Mouse (Mus musculus): ENCODE measurements around the gene Fam160b1. TPM values are rescaled to one million over a fixed set of nuclear protein-coding genes. Genes with fewer than 3 reads are reported as not detected.

The Fam160b1 gene
- 15.6 and 20.3 TPM in 2 replicates for polyA plus RNA-seq (2014; fragmentation: Nextera tagmentation; extraction: Ambion mirVana)

DNA sequence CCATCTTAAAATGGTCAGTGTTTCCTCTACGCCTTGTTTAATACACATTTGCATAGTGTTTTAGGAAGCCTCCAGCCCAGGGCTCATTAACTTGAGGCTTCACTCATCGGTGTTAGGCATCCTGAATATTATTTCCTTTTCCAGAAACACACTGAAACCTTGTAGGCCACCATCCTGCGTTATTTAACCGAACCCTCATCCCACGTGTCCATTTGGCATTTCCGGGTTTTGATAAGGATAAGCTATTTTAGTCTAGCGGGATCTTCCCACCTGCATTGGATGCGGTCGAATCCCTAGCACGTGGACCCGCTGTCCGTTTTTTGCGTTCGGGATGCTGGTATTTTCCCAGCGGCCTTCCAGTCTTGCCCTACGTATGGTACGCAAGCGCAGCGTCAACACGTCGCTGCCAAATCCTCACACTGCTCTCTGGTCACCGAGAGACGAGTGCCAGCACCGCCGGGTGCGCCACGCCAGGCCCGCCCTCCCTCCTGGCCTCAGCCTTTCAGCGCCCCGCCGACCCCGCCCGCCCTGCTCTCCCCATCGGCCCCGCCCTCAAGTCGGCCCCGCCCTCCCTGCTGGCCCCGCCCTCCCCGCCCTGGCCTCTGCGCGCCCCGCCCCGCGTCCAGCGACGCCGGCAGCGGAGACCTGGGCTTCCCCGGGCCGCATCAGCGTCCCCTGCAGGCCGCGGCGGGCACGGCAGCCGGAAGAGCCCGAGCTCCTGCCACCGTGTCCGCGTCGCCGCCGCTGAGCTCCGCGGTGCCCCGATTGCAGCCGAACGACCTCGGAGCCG lies at the start of gene Fam160b1:
Gene Fam160b1 (plus strand): TSS at position 340 of the 790 bp plus-strand sequence.
- peak within 1 kb of the TSS; percentile 96 for H3K27ac ChIP-seq (ENCODE audit: low read depth, low read length)
- H3K27me3 ChIP-seq (ENCODE audit: control insufficient read depth, insufficient read depth, low read length): no peaks in the 10 kb centered on the region
- peak within 1 kb of the TSS; percentile 58 for H3K4me2 ChIP-seq (ENCODE audit: low read depth, low read length)
- H3K9me3 ChIP-seq (ENCODE audit: control insufficient read depth, low read length): no peaks in the 10 kb centered on the region
- H3K9ac ChIP-seq (replicated peaks; ENCODE audit: low read depth, low read length): peak within 1 kb of the TSS; percentile 100
- ATAC-seq (ENCODE audit: low read depth): peak; percentile 94
- WGBS: 2% methylated on average over 61 of the region's 70 CpGs
- peaks cover 31% of the 10 kb centered on the region for H3K4me1 ChIP-seq (ENCODE audit: control insufficient read depth, insufficient read depth, low read length)
- peak within 1 kb of the TSS; percentile 98 for H3K4me3 ChIP-seq (ENCODE audit: low read depth, low read length)
- H3K36me3 ChIP-seq (ENCODE audit: control insufficient read depth, insufficient read depth, low read length): no peaks in the 10 kb centered on the region

DNA sequence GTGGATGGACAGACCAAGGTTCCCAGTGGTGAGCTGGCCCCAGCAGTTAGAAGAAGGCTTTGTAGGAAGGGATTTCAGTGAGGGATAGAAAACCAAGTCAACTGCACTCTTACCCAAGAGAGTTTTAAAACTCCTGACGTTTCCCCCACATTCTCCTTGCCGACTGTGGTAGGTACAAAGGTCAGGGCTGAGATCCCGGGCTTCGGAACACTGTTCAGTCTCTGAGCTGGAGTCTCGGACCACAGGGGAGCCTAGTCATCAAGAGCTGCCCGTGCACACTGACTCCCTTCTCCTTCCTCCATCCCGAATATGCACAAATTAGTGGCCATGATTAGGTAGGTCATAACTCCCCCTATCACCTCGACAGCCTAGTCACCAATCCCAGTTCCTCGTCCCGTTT lies 47.3 kb upstream of the Fam160b1 start:
- H3K36me3 ChIP-seq (ENCODE audit: control insufficient read depth, insufficient read depth, low read length): no peaks in the 10 kb centered on the region
- no peaks in the 10 kb centered on the region for H3K4me1 ChIP-seq (ENCODE audit: control insufficient read depth, insufficient read depth, low read length)
- no peak overlapping the region for H3K9ac ChIP-seq (replicated peaks; ENCODE audit: low read depth, low read length)
- ATAC-seq (ENCODE audit: low read depth): no peak
- no peaks in the 10 kb centered on the region for H3K9me3 ChIP-seq (ENCODE audit: control insufficient read depth, low read length)
- 78% methylated on average over 10 of the region's 10 CpGs for WGBS
- no peaks in the 10 kb centered on the region for H3K27me3 ChIP-seq (ENCODE audit: control insufficient read depth, insufficient read depth, low read length)
- H3K27ac ChIP-seq (ENCODE audit: low read depth, low read length): no peak overlapping the region
- H3K4me2 ChIP-seq (ENCODE audit: low read depth, low read length): peak overlapping the region; percentile 96
- H3K4me3 ChIP-seq (ENCODE audit: low read depth, low read length): peak overlapping the region; percentile 71; the same call in 1 of the 2 replicates

GRCm38 (mm10) chr19:57313891-57314345 lies 46.6 kb upstream of the Fam160b1 start:
- Histone ChIP-seq H3K27ac (ENCODE audit: low read depth, low read length) (peak overlapping the region; percentile 81; the same call in 1 of the 2 replicates), H3K4me2 (ENCODE audit: low read depth, low read length) (peak overlapping the region; percentile 96), H3K9me3 (ENCODE audit: control insufficient read depth, low read length) (no peaks in the 10 kb centered on the region), H3K36me3 (ENCODE audit: control insufficient read depth, insufficient read depth, low read length) (no peaks in the 10 kb centered on the region), H3K9ac (replicated peaks; ENCODE audit: low read depth, low read length) (peak overlapping the region; percentile 85), H3K4me3 (ENCODE audit: low read depth, low read length) (peak overlapping the region; percentile 71), H3K27me3 (ENCODE audit: control insufficient read depth, insufficient read depth, low read length) (no peaks in the 10 kb centered on the region), H3K4me1 (ENCODE audit: control insufficient read depth, insufficient read depth, low read length) (no peaks in the 10 kb centered on the region)
- WGBS: 53% methylated on average over 3 of the region's 3 CpGs
- ATAC-seq (ENCODE audit: low read depth): peak; percentile 23; the same call in 1 of the 2 replicates

DNA sequence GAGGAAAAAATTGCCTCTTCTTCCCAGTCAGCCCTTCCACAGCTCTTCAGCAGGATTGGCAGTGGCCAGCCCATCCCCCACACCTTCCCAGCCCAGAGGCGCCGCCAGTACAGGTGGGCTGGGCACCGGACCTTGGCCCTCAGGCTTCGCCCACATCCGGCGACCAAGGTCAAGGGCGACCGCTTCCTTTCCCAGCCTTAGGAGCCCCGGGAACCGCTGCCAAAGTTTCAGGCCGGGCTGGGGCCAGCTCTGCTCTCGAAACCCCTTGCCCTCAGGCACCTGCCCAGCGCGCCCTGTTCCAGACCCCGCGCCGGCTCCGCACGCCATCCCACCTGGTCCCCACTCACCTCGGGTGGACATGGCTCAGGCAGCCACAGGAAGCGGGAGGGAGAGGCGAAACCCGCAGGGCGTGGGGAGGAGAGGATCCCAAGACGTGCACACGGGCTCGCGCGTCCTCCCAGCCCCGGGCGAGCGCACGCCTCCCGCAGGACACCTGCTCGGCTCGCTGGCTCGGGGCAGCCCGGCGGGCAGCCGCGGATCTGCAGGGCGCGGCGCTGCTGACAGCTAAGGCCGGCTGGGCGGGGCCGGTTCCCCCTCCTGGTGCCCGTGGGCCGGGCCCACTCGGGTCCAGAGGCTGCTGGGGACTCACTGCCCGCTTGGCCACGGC lies 46.0 kb upstream of the Fam160b1 start, which contains the start of gene Ablim1:
Gene Ablim1 (minus strand): TSS at position 574 of the 667 bp plus-strand sequence.
- peak within 1 kb of the TSS; percentile 96 for H3K4me2 ChIP-seq (ENCODE audit: low read depth, low read length)
- H3K9ac ChIP-seq (replicated peaks; ENCODE audit: low read depth, low read length): peak within 1 kb of the TSS; percentile 85
- no peaks in the 10 kb centered on the region for H3K9me3 ChIP-seq (ENCODE audit: control insufficient read depth, low read length)
- WGBS: under 1% methylated on average over 47 of the region's 52 CpGs
- peak within 1 kb of the TSS; percentile 71 for H3K4me3 ChIP-seq (ENCODE audit: low read depth, low read length)
- H3K36me3 ChIP-seq (ENCODE audit: control insufficient read depth, insufficient read depth, low read length): no peaks in the 10 kb centered on the region
- H3K4me1 ChIP-seq (ENCODE audit: control insufficient read depth, insufficient read depth, low read length): no peaks in the 10 kb centered on the region
- ATAC-seq (ENCODE audit: low read depth): peak; percentile 80
- peak within 1 kb of the TSS; percentile 81 for H3K27ac ChIP-seq (ENCODE audit: low read depth, low read length)
- no peaks in the 10 kb centered on the region for H3K27me3 ChIP-seq (ENCODE audit: control insufficient read depth, insufficient read depth, low read length)

DNA sequence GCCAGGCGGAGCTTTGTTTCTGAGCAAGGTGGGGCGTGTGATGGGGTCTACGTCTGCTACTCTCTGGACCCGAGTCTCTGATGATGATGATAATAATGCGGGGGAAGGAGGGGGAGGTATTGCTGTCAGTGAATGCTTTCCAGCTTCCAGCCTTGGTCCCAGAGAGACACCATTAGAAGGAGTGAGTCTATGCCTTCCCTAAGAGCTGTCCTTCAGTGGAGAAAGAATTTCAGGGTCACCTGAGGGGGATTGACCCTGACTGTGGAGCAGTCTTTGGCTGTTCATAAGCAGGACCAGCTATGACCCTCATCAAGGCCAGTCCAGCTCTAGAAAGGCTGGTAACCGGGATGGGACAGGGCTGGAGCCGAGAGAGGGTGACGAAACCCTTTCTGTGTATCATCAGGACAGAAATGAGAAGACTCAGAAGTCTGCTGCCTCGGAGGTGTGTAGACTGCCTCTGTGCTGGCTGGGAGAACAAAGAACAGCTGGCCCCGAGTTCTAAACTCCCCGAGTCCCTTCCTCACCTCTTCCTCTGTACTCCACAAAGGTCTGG lies 45.4 kb upstream of the Fam160b1 start:
- no peaks in the 10 kb centered on the region for H3K27me3 ChIP-seq (ENCODE audit: control insufficient read depth, insufficient read depth, low read length)
- no peaks in the 10 kb centered on the region for H3K4me1 ChIP-seq (ENCODE audit: control insufficient read depth, insufficient read depth, low read length)
- peak overlapping the region; percentile 81 for H3K27ac ChIP-seq (ENCODE audit: low read depth, low read length)
- peak overlapping the region; percentile 71 for H3K4me3 ChIP-seq (ENCODE audit: low read depth, low read length)
- no peaks in the 10 kb centered on the region for H3K9me3 ChIP-seq (ENCODE audit: control insufficient read depth, low read length)
- ATAC-seq (ENCODE audit: low read depth): no peak; the same call in none of the 2 replicates
- 47% methylated on average over 11 of the region's 11 CpGs for WGBS
- no peaks in the 10 kb centered on the region for H3K36me3 ChIP-seq (ENCODE audit: control insufficient read depth, insufficient read depth, low read length)
- peak overlapping the region; percentile 96 for H3K4me2 ChIP-seq (ENCODE audit: low read depth, low read length)
- peak overlapping the region; percentile 85 for H3K9ac ChIP-seq (replicated peaks; ENCODE audit: low read depth, low read length)

DNA sequence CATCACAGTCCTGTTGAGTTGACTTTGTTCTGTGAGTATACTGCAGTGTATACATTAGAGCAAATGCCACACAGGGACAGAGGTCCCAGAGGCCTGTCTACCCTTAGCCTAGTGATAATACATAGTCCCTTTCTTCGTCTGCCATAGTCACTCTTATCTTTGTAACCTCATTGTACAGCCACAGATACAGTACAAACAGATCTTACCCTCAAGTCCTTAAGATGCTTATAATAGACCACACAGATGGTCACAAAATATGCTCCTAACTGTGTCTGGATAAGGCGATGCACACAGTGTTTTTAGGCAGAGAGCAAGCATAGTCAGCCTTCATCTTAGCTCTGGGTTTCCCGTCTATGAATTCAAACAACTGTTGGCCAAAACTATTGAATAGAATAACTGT lies 43.9 kb upstream of the Fam160b1 start:
- Histone ChIP-seq H3K4me1 (ENCODE audit: control insufficient read depth, insufficient read depth, low read length) (no peaks in the 10 kb centered on the region), H3K36me3 (ENCODE audit: control insufficient read depth, insufficient read depth, low read length) (no peaks in the 10 kb centered on the region), H3K27ac (ENCODE audit: low read depth, low read length) (no peak overlapping the region), H3K27me3 (ENCODE audit: control insufficient read depth, insufficient read depth, low read length) (no peaks in the 10 kb centered on the region), H3K9ac (replicated peaks; ENCODE audit: low read depth, low read length) (no peak overlapping the region), H3K4me2 (ENCODE audit: low read depth, low read length) (no peak overlapping the region), H3K4me3 (ENCODE audit: low read depth, low read length) (no peak overlapping the region), H3K9me3 (ENCODE audit: control insufficient read depth, low read length) (no peaks in the 10 kb centered on the region)
- WGBS: 90% methylated on average over 3 of the region's 3 CpGs
- ATAC-seq (ENCODE audit: low read depth): no peak

DNA sequence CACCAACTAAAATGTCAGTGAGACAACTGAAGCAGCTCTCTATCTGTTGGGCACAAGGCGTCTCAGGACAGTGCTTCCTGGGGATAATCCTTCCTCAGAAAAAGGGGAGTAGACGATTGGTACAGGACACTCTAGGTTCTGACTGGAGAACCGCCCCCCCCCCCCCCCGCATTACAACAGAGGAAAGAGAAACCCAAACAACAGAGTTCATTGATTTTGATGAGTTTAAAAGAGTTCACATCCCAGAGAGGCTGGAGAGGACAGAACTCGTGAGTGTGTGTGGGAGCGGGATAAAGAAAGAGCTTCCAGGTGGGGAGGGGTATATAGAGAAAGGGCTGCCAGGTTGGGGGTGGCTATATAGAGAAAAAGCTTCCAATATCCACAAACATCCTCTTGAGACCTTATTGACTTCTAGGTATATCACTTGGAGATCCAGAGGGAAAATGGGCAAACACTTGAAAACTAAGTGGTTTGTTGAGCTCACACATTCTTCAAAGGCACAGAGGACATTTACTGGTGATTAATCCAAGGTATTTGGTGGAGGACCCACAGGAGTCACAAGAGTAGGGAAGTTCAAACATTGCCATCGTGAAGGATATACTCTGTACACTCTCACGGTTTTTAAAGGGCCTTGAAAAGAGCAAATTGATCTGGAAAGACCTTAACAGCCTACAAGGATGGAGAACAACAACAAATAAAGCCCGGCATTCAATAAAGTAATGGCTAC lies 39.7 kb upstream of the Fam160b1 start:
- Histone ChIP-seq H3K9ac (replicated peaks; ENCODE audit: low read depth, low read length) (no peak overlapping the region), H3K4me1 (ENCODE audit: control insufficient read depth, insufficient read depth, low read length) (no peaks in the 10 kb centered on the region), H3K4me3 (ENCODE audit: low read depth, low read length) (no peak overlapping the region), H3K36me3 (ENCODE audit: control insufficient read depth, insufficient read depth, low read length) (no peaks in the 10 kb centered on the region), H3K9me3 (ENCODE audit: control insufficient read depth, low read length) (no peaks in the 10 kb centered on the region), H3K27me3 (ENCODE audit: control insufficient read depth, insufficient read depth, low read length) (no peaks in the 10 kb centered on the region), H3K4me2 (ENCODE audit: low read depth, low read length) (no peak overlapping the region), H3K27ac (ENCODE audit: low read depth, low read length) (no peak overlapping the region)
- WGBS: 89% methylated on average over 9 of the region's 9 CpGs
- ATAC-seq (ENCODE audit: low read depth): no peak

DNA sequence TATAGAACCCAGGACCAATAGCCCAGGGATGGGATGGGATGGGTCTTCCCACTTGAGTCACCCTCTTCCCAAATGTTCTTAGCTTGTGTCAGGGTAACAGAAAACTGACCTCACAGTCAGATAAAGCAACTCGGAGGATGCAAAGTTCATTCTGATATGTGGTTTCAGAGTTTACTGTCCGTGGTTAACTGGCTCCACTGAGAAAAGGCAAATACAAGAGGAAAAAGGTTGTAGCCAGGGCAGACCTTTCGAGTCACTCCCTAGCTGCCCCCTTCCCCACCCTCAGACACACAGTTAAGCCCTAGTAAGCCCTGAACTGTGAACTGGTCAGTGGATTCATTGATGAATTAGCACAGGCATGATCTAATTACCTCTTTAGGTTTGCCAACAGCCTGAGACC lies 38.6 kb upstream of the Fam160b1 start:
- 95% methylated on average over 3 of the region's 3 CpGs for WGBS
- H3K27ac ChIP-seq (ENCODE audit: low read depth, low read length): no peak overlapping the region

More for the DNA sequence above, 38.6 kb upstream of the Fam160b1 start:
- H3K4me3 ChIP-seq (ENCODE audit: low read depth, low read length): no peak overlapping the region
- H3K4me2 ChIP-seq (ENCODE audit: low read depth, low read length): no peak overlapping the region
- no peaks in the 10 kb centered on the region for H3K36me3 ChIP-seq (ENCODE audit: control insufficient read depth, insufficient read depth, low read length)
- H3K9me3 ChIP-seq (ENCODE audit: control insufficient read depth, low read length): no peaks in the 10 kb centered on the region
- H3K4me1 ChIP-seq (ENCODE audit: control insufficient read depth, insufficient read depth, low read length): no peaks in the 10 kb centered on the region
- no peaks in the 10 kb centered on the region for H3K27me3 ChIP-seq (ENCODE audit: control insufficient read depth, insufficient read depth, low read length)
- H3K9ac ChIP-seq (replicated peaks; ENCODE audit: low read depth, low read length): no peak overlapping the region
- ATAC-seq (ENCODE audit: low read depth): no peak

Measured in neural tube, embryonic 14.5 days (tissue).